Mouse (Mus musculus) T-helper 2 cell (primary cell): Measurements from ENCODE around the gene Cfap77.

Experiments used
- in situ Hi-C: fragments of 300-600 bp; cut with MboI, MseI; formaldehyde crosslinking; loops from one replicate; pipeline ENCODE4 v1.15.1; 2025; ENCODE audit warnings: high pct_unique_total_duplicates

The Cfap77 gene

GRCm38 (mm10) chr2:29051932-29052331 lies 2.9 kb downstream of the Cfap77 start:
- in situ Hi-C loops: loop anchor here (10.0 kb wide), 1 partner anchor 297 kb away; no protein-coding TSS in a partner anchor

DNA sequence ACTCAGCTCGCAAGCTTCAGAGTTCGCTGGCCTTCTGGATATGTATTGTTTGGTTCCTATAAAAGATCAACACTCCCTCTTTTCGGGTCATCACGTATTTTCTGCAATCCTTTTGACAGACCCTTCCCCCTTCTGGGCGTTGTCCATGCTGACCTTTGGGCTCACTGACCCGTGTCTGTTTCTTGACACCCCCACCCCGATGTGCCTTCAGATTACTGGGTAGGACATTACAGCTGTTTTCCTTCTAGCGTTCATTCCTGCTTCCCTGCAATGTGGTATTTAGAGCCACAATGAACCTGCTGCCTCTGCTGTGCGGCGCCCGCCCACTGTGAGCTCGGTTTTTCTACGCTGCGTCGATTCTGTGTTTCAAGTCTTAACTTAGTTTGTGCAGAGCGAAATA lies 8.7 kb downstream of the Cfap77 start:
- in situ Hi-C loops: loop anchor here (5.0 kb wide), 1 partner anchor 129 kb away; the partner anchor contains the start of gene Barhl1

DNA sequence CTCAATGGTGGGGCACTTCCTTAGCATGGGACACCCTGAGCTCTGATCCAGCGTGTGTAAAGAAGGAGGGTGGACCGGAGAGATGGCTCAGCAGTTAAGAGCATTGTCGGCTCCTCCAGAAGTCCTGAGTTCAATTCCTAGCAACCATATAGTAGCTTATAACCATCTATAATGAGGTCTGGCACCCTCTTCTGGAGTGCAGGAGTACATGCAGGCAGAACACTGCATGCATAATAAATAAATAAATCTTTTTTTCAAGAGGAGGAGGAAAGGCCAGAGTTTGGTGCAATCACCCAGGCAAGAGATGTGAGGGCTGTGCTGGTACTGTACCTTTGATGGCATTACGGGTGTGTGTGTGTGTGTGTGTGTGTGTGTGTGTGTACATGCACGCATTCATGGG lies 12.7 kb downstream of the Cfap77 start:
- in situ Hi-C loops: no loop called here

GRCm38 (mm10) chr2:29041477-29041768 lies 13.4 kb downstream of the Cfap77 start:
- in situ Hi-C loops: no loop called here

GRCm38 (mm10) chr2:29040594-29041476 lies 14.0 kb downstream of the Cfap77 start:
- in situ Hi-C loops: no loop called here

GRCm38 (mm10) chr2:29039741-29040140 lies 15.1 kb downstream of the Cfap77 start:
- in situ Hi-C loops: no loop called here

GRCm38 (mm10) chr2:29035698-29036097 lies 19.2 kb downstream of the Cfap77 start:
- in situ Hi-C loops: no loop called here

DNA sequence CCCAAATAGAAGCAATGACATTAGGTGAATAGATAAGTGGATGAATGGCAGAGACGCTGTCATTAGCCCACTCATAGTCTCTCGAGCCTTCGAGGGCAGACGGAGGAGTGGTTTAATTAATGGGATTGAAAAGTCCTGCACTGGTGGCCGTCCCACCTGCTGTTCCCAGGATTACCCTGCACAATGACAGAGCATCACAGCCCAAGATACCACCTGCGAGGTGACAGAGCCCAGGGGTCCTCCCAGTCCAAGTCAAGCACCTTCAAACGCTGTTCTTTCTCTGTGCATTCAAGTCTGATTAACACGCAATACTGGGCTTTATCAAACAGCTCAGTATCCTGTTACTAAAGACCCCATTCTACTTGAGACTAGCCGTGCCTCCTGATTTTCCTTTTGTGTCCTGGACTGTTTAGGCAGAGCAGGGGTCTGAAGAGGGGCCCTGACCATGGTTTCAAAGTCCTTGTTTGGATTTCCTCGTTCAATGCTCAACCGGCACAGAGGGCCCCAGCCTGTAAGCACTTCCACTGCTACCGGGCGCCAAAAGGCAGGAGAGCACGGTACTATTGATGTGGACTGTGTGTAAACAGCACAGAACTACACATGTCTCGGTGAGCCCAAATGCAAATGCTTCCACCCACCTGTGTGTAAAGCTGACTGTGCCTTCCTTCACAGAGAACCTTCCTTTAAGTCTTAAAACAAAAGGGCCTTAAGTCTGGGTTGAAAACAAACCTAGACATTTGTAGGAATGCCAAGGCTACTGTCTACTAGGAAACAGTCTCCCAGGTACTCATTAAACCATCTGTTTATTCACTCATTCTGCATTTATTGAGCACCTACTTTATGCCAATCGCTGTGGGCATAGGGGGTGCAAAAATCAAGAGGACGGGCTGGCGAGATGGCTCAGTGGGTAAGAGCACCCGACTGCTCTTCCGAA lies 20.1 kb downstream of the Cfap77 start:
- in situ Hi-C loops: no loop called here

- in situ Hi-C loops: no loop called here
Observed at GRCm38 (mm10) chr2:29031951-29032350, 22.9 kb downstream of the Cfap77 start.

DNA sequence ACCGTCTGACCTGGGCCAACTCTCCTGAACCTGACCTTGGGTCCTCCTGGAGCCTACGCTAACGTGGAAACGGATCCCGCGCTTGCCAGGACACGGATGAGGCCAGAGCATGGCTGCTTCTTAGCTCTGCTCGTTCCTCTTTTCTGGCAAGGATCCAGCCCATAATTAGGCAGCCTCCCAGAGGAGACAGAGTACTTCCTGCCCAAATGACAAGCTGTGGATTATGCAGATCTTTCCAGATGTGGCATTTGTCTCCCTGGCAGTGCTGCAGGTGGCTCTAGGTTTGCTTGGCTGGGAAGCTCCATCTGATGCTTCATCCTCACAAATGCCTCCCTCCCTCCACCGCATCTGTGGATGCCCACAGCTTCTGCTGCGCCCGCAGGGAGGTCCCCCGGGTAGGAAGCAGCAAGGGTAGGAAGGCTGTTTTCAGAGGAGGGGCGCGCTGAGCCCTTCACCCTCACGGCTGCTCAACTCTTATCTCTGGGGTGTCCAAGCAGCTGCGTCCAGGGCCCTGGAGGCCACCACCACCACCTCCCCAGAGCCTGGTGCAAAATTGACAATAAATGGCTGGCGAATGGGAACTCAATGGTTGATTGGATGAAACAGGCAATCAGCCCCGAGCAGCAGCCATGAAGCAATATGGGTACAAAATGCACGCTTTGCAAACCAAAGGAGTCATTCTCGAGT lies 24.7 kb downstream of the Cfap77 start:
- in situ Hi-C loops: no loop called here

- in situ Hi-C loops: no loop called here
Observed at GRCm38 (mm10) chr2:29025284-29025683, 29.6 kb downstream of the Cfap77 start.

GRCm38 (mm10) chr2:29023001-29023400 lies 31.9 kb downstream of the Cfap77 start:
- in situ Hi-C loops: no loop called here

- in situ Hi-C loops: no loop called here
Observed at GRCm38 (mm10) chr2:29021025-29021424, 33.8 kb downstream of the Cfap77 start.

DNA sequence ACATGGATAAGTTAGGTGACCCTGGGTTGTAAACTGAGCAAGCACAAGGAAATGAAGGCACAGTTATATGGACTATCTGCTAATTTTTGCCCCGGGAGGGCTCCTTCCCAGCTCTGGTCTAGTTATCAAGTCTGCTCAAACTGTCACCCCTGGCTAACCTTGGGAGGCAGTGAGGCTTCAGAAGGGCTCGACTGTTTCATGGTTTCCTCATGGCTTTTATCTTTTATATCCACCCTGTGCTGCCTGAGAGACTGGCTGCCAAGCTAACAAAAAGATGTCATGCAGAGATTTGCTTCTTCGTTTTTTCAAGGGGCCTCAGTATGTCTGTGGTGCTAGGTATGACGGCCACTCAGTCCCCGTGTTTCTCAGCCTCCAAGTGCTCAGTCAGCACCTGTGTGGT lies 36.2 kb downstream of the Cfap77 start:
- in situ Hi-C loops: no loop called here

- in situ Hi-C loops: no loop called here
Observed at GRCm38 (mm10) chr2:29016599-29017587, 38.0 kb downstream of the Cfap77 start.

DNA sequence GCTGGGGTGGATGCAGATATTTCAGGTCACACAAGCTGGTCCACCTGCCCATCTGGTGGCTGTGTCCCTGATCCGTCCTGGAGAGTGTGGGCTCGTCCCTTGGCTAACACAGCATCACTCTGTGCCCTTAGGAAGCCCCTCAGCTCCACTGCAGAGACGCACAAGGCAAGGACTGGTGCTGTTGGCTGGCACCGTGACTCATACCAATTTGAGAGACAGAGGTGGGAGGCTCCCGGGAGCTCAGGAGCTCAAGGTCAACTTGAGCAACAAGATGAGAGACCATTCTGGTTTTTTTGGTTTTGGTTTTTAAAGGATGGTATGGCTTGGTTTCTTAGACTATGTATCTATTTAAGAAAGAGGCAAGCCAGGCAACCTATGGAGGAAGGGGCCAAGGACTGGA lies 42.3 kb downstream of the Cfap77 start:
- in situ Hi-C loops: no loop called here

GRCm38 (mm10) chr2:29007656-29008055 lies 47.2 kb downstream of the Cfap77 start:
- in situ Hi-C loops: no loop called here

- in situ Hi-C loops: no loop called here
Observed at GRCm38 (mm10) chr2:29006455-29007034, 48.3 kb downstream of the Cfap77 start.

- in situ Hi-C loops: no loop called here
Observed at GRCm38 (mm10) chr2:29004037-29004436, 50.8 kb downstream of the Cfap77 start.

DNA sequence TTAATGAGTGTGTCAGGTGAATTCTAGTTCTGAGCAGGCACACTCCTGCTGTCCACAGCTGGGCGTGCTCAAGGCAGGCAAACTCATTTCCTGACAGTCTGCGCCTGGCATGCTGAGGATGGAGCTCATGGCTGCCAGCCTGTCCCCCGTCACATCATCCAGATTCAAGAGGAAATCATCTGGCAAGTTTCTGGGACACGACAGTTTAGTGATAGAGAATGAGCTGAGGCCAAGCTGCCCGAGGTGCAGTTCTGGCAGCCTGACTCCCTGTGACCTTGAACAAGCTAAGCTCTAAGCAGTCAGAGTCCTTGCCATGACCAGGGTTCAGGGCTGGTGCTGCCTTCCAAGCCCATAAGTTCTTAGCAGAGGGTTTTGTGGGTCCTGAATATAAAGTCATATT lies 56.6 kb downstream of the Cfap77 start:
- in situ Hi-C loops: no loop called here
